Mouse (Mus musculus) right cerebral cortex, postnatal 36 days (tissue): ENCODE data around the gene Golga4.

ENCODE experiments used
- DNase-seq, 2 experiments: peaks; one replicate each; pipeline ENCODE4 v3.0.0; 2022; ENCODE audit warnings: low spot score in 2 of 2, mixed read lengths in 1 of 2

Golga4 gene

DNA sequence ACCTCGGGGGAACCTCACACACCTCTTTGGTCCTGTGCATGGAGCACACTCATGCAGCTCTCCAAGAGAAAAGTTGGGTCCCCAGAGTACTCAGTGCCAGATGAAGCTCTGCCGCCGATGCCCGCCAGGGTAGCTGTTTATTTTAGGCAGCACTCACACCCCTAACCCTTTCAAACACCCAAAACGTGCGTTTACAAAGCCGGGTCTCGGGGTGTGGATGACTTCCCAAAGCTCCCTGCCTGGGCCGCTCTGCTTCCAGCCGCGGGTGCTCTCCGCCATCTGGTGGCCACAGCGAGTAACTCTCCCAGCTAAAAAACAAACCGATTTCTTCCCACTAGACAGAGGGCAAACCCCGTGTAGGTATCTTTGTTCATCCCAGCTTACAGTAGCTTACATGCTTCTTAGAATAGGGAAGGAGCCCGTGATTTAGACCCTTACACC, 16.5 kb upstream of the Golga4 start:
- DNase-seq = no peak

- no peak for DNase-seq
Observed at GRCm38 (mm10) chr9:118491195-118491594, 14.9 kb upstream of the Golga4 start.

DNA sequence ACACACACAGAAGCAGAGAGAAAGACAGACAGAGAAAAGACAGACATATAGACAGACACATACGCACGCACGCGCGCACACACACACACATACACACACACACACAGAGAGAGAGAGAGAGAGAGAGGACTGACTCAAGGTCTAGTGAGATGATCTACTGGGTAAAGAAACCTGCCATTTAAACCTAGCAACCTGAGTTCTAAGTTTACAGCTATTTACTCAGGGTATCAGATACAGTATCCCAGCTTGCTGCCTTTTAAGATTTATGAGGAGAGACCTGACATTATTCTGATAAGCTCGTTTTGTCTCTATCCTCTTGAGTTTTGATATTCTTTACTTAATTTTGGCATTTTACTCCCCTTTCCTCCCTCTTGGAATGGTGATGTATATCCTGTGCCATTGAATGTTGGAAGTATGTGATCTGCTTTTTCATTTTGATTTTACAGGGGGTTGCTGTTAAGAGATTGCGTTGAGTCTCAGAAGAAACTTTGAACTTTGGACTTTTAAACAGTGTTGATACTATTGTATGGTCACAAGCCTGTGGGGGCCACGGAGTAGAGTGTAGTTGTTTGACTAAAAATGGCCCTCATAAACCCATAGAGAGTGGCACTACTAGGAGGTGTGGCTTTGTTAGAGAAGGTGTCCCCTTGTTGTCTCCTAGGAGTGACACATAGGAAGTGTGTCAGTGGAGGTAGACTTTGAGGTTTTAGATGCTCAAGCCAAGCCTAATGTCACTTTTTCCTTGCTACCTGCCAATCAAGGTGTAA, 13.0 kb upstream of the Golga4 start:
- no peak for DNase-seq

DNA sequence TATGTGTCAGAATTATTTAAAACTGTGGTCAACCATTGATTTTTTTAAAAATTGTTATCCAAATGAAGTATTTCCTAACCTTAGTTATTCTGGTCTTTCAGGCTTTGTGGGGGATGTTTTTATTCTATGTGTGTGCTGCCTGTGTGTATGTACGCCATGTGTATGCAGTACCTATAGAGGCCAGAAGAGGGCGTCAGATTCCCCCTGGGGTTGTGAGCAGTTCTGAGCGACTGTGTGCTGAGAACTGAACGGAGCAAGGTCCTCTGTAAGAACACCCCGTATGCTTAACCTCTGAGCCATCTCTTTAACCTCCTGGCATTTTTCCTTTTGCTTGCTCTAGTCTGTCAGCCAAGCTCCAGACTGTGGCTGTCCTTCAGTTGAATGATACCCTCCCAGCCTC, 12.0 kb upstream of the Golga4 start:
- no peak for DNase-seq

DNA sequence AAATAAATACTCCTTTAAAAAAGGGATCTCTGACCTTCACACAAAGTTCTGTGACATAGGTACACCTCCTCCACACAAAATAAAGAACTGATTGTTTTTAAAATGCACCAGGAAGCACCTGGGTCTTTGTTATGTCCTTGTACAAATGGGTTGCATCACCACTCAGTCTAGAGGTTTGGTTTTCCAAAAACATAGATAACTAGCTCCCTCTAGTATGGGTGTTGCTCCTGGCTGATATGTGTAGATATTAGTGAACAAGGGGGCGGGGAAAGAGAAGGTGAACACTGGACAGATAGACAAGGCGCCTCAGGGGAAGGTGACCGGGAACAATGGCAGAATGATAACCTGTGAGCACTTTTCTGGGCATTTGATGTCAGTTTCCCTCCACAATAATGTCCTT, 10.1 kb upstream of the Golga4 start:
- no peak for DNase-seq

GRCm38 (mm10) chr9:118496952-118497351, 9.1 kb upstream of the Golga4 start:
- no peak for DNase-seq

DNA sequence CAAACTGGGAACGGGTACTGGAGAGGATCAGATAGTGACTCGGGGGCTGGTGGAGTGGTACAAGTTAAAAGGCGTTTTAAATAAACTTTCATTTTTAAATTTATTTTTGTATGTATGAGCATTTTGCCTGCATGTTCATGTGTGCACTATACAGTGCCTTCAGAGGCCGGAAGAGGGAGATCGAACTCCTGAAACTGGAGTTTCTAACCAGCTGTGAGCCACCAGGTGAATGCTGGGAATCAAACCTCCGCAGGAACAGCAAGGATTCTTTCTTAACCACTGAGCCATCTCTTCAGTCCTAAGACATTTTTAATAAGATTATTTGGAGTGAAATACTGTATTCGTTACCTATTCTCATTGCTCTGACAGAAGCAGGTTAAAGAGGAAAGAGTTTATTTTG, 8.0 kb upstream of the Golga4 start:
- DNase-seq = no peak

DNA sequence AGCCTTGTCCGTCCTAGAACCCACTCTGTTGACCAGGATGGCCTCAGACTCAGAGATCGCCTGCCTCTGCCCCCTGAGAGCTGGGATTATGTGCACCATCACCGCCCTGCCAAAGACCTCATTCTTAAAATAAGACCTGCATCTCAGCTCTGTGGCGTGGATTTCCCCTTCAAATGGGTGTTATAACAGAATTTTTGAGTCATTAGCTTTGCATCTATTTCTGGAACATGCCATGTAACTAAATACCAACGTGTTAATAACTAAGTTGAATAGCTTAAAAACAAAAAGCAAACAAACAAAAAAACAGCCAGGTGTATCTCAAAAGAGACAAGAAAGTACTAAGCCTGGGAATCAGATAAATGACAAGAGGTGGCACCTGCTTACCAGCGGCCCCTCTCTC, 5.1 kb upstream of the Golga4 start:
- no peak for DNase-seq

DNA sequence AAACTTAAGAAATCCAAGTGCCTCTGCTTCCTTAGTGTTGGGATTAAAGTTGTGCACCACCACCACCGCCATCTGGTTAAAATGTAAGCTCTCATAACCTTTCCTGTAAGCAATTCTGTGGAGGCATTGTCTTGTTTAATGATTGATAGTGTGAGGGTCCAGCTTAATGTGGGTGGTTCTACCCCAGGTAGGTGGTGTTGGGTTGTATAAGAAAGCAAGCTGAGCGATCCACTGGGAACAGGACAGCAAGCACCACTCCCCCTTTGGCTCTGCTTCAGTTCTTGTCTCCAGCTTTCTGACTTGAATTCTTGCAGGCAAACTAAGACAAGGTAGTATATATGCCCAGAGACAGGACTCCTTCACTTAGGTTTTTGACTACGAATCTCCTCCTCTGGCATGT, 1.4 kb upstream of the Golga4 start:
- no peak for DNase-seq

- no peak for DNase-seq
Observed at GRCm38 (mm10) chr9:118506404-118507231, 551 bp downstream of the Golga4 start.

GRCm38 (mm10) chr9:118507552-118507951, 1.5 kb downstream of the Golga4 start:
- DNase-seq = no peak

- no peak for DNase-seq
Observed at GRCm38 (mm10) chr9:118508601-118509000, 2.5 kb downstream of the Golga4 start.

DNA sequence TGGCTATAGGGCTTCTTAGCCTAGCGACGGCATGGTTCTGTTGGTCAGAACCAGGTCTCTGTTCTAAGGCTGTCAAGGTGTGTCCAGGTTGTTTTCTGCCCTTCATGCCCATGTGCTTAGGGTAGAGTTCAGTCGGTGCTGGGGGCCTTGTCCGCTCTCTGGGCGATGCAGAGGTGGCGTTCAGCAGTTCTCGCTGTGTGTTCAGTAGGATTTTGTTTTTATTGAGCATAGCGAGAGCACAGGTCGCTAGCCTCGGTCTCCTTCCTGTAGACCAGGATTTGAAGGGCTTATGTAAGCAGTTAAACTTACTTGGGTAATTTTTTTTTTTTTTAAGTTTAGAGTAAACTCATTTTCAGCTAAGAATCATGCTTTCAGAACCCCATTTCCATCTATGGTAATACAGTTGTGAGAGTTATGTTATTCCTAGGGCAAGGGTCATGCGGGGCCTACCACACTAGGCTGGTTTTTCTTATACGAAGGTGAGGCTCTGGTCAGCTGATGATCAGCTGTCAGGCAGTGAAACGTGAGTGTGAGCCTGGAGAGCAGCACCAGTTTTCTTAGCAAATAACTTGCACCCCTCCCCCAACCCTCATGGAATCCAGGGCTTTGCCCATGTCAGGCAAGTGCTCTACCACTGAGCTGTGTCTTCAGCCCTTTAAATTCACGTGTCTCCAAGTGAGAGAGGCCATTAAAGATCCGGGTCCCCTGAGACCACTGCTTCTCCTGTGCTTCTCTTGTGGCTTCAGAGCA, 5.0 kb downstream of the Golga4 start:
- no peak for DNase-seq

DNA sequence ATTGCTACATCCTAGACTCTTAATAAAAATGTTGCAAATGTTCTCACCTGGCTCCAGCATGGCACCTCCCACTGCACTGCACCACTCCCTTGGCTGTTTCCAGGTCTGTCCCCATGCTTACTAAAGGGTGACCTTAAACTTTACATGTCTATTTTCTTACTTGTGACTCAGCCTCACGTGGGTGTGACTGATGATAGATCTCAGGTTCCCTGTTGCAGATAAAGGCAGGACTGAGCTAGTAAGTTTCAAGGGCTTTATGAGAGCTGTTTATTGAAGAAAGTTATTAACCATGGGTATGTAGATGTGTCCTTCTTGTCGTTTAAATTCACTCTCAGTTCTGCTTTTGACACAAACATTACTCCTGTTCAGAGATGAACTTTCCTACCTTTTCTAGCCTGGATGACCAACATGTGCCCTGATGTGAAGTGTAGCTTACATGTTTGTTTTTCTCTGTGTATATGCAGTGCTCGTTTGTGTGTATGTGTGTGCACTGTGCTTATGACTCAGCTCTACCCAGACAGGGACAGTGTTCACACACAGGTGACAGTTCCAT, 6.7 kb downstream of the Golga4 start:
- no peak for DNase-seq

- DNase-seq = no peak
Observed at GRCm38 (mm10) chr9:118515476-118515875, 9.4 kb downstream of the Golga4 start.

DNA sequence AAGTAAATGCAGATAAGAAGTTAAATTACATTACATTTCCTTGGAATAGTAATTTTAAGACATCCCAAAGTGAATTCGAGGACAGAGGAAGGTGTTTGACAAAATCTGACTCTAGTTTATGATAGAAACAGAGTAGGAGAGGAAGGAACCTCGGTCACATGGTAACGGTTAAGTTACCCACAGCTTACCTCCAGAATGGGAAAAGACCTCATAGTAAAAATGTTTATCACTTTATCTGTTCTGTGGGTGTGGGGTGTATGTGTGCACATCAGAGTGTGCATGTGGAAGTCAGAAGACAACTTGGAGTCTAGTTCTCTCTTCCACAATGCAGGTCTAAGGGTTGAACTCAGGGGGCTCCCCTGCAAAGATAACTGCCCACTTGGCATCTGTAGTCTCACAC, 10.1 kb downstream of the Golga4 start:
- DNase-seq = no peak

GRCm38 (mm10) chr9:118517619-118518018, 11.6 kb downstream of the Golga4 start:
- no peak for DNase-seq

DNA sequence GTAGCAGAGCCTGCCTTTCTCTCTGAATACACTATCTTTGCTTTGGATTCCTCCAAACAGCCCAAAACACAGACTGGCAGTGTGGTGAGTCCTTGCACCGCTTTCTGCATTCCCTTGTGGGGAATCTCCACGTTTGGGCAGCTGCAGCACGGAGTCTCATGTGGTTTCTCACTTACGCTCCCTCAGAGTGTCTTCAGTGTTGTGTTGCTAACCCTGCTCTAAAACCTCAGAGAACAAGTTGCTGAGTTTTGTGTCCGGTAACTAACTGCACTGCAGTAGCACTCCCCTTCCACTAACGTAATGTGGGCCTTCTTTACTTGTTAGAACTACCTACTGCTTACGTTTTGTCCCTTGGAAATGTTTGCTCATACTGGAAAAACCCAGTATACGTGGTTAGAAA, 13.0 kb downstream of the Golga4 start:
- DNase-seq = no peak

DNA sequence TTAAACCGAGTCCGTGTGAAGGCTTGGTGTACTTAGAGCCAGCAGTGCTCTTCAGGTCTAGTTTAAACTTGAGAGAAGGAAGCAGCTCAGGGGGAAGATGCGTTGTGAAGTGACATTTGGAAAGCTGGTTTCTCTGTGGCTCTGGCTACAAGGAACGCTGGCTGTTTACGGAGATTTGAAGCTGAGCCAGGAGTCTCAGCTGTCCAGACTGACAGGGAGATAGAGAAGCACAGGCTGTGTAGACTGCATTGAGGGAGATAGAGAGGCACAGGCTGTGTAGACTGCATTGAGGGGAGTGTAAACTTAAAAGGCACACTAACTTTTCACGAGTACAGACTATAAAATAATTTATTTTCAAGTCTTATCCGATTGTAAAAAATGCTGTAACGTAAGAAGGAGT, 13.9 kb downstream of the Golga4 start:
- no peak for DNase-seq

DNA sequence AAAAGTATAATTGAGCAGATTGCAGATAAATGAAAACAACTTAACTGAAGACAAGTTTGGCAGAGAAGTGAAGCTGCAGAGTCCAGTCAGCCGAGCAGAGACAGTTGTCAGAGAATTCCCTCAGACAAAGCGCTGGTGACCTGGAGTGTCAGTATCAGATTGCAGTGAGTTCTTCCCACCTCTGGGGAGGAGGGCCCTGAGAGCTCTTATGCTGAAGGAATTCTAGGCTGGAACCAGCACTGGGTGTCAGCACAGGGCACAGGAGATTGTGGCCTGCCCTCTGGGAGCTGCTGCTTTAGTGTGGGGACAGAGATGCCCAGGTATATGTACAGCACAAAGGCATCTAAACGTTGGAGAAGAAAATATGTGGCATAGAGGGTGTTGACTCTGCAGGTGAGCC, 14.8 kb downstream of the Golga4 start:
- DNase-seq = no peak

DNA sequence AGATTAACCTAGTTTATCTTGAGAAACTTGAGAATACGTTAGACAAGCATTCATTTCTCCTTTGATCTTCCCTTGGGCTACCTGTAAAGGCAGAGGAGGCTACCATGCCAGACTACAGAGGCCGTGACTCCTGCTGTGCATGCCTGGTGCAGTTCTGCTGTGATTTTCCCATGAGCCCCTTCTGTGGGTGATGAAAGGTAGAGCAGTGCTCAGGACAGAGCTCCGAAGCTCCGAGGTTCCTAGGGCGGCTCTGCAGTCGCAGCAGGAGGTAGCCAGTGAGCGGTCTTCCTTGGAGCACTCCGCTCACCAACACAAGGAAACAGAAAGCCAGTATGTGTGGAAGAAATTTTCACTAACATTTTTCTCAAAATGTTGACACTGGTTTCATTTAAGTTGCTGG, 15.6 kb downstream of the Golga4 start:
- no peak for DNase-seq

DNA sequence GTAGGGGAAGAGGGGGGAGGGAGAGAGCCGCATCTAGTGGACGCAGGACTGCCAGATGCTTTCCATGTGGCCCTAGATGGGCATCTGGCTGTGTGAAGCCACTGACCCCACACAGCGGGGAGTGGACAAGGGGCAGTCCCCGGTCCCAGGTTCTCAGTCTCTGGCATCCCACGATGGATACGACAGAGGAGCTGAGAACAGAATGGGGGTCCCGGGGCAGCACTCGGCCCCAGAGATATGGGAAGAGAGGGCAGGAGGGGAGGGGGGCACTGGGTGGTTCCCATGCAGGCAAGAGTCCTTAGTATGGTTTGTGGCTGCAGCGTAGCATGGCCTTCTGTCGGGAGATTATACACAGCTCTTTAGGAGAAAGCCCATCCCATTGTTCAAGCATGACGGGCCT, 17.7 kb downstream of the Golga4 start:
- no peak for DNase-seq
